Mouse (Mus musculus) embryo, embryonic 9.5 days (tissue): ENCODE measurements around the gene Olfr979.
"Not testable (repeated sequence)": the region's sequence is repeated elsewhere in the genome, so short reads cannot be mapped to it uniquely, and the experiment has no call there.

Source experiments
- DNase-seq: peaks from one replicate; pipeline ENCODE4 v3.0.0-alpha.2; 2017; ENCODE audit errors: extremely low spot score

Olfr979 gene

GRCm38 (mm10) chr9:40003365-40003764 lies at the start of gene Olfr979:
Gene Olfr979 (minus strand): TSS chr9:40003465.
- DNase-seq, result no peak

DNA sequence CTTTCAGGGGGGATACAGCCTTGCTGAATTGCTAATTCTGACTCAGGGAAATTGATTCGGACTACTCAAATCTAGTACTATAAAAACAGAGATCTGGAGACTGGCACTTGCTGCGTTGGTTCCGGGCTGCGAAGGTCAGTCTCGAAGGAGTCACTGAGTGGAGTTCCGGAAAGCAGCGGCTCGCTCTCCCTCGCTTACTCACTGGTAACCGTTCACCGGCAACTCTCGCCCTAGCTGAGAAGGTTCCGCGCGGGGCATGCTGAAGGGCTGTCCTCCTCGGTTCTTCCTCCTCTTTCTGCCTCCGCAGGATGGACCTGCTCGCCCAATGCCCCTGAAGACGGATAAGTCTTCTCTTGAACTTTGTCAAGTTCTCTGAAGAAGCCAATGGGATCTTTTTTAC lies 46.9 kb upstream of the Olfr979 start:
- DNase-seq, result no peak

- no peak for DNase-seq
Observed at GRCm38 (mm10) chr9:40021164-40021563, 17.9 kb upstream of the Olfr979 start, which contains the start of gene Olfr981. Gene Olfr981 (plus strand): TSS chr9:40021464.

DNA sequence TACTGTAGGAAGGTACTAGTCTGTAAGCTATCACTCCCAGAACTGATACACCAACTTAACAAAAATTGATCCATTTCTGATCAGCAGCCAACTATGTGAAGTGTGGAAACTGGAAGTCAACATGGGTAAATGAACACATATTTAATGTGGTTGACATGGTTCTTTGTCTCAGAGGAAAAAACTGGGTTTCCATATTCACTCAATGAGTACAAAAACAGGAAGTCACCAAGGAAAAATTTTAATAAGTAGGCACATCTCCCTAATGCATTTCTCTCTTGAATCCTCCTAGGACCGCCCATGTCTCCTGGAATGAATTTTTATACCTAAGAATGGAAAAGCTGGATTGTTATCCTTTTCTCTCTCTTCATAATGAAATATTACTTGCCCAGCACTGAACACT lies 6.2 kb upstream of the Olfr979 start, which contains the start of gene Olfr980:
Olfr980 (minus strand) TSS at position 101 of the 400 bp plus-strand sequence.
- no peak for DNase-seq

- no peak for DNase-seq
Observed at GRCm38 (mm10) chr9:39991813-39992212, 11.5 kb downstream of the Olfr979 start, which contains the start of gene Olfr978. Gene Olfr978 (plus strand): TSS chr9:39992113.

DNA sequence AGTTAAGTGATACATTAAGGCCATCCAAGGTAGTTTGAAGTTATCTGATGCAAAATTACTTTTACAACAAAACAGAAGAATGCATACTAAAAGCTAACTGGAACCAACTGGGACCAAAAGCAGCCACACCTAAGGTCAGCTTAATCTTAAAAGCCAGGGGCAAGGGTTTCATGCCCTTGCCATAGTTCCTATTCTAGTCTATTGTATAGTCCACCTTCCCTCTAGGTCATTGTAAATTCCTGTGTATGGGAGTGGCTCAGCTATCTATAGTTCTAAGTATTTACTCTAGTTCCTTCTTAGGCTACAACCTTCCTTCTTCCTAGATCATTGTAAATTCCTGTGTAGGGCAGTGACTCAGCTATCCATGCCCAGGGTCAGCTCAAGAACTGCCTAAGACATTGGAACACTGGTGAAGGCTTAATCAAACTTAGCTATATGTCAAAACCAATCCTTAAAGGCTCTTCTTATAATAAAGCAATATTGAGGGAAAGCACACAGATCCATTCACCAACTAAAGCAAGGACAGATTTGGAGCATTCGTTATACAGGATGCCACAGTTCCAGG lies 26.6 kb downstream of the Olfr979 start:
- not testable (repeated sequence) for DNase-seq

GRCm38 (mm10) chr9:39961033-39961432 lies 42.2 kb downstream of the Olfr979 start, which contains the start of gene Olfr976:
Gene Olfr976 (minus strand): TSS chr9:39961133.
- DNase-seq, result not testable (repeated sequence)

GRCm38 (mm10) chr9:39951946-39952345 lies 51.3 kb downstream of the Olfr979 start, which contains the start of gene Olfr975:
Gene Olfr975 (minus strand): TSS chr9:39952046.
- DNase-seq, result no peak
